Mouse (Mus musculus): ENCODE measurements at regions not wholly inside any gene's neighbourhood (a gene's known extent, or its start where the extent isn't known, plus 50 kb on each side); places are given as distances from the start of the nearest gene placed in this dataset.

- Histone ChIP-seq H3K4me2 (ENCODE audit: insufficient read depth, low read depth, poor library complexity, severe bottlenecking) (no peak overlapping the region), H3K9ac (ENCODE audit: insufficient read depth, low read depth) (no peak overlapping the region), H3K79me2 (replicated peaks; ENCODE audit: control insufficient read depth, extremely low read depth, insufficient read depth, poor library complexity, severe bottlenecking) (no peaks in the 10 kb centered on the region), H3K4me1 (ENCODE audit: control insufficient read depth in 1 of 2, insufficient read depth in 2 of 2) (peaks cover 4 to 12% of the 10 kb centered on the region in 2 experiments; a peak in 3 of 4 replicates), H3K4me3 (replicated peaks in 1 of 3; ENCODE audit: low read depth in 2 of 3, low read length in 2 of 3, poor library complexity in 1 of 3) (no peak overlapping the region), H3K9me3 (replicated peaks; ENCODE audit: low read length) (no peaks in the 10 kb centered on the region), H3K27me3 (replicated peaks) (peaks cover 4% of the 10 kb centered on the region), H3K36me3 (replicated peaks in 1 of 2; ENCODE audit: control insufficient read depth in 1 of 2, insufficient read depth in 1 of 2, low read length in 1 of 2) (no peaks in the 10 kb centered on the region), H3K27ac (ENCODE audit: insufficient read depth, low read depth) (no peak overlapping the region)
- in situ Hi-C loops (cut with MboI; ENCODE audit: low pct_ligation_motif_present, low pct_unique_long_range_greater_than_20kb, low sequenced_read_pairs), result loop anchor here (5.0 kb wide), 1 partner anchor 68 kb away; no protein-coding TSS in a partner anchor
- dilution Hi-C loops (cut with MboI; ENCODE audit: extremely low pct_ligation_motif_present, extremely low pct_unique_long_range_greater_than_20kb, low sequenced_read_pairs), result no loop called here
- DNase-seq (ENCODE audit: extremely low read depth), result no peak
- TF ChIP-seq TCF12 (IDR thresholded peaks at IDR 0.05; ENCODE audit: low read depth, low read length), result no peak
- no peak for TF ChIP-seq MAFK (IDR thresholded peaks at IDR 0.05; ENCODE audit: insufficient replicate concordance, low read length)
- TF ChIP-seq HCFC1 (IDR thresholded peaks at IDR 0.05; ENCODE audit: low read depth, low read length), result no peak
- TF ChIP-seq MXI1 (IDR thresholded peaks at IDR 0.05; ENCODE audit: low read depth, low read length), result no peak
- TF ChIP-seq EP300 (IDR thresholded peaks at IDR 0.05; ENCODE audit: low read length), result no peak
- no peak for TF ChIP-seq ETS1 (conservative IDR thresholded peaks at IDR 0.05; ENCODE audit: low read depth, low read length)
- TF ChIP-seq MAX (IDR thresholded peaks at IDR 0.05; ENCODE audit: low read length), result no peak
- no peak for TF ChIP-seq IRF4 (IDR thresholded peaks at IDR 0.05; ENCODE audit: low read depth, low read length)
- TF ChIP-seq CTCF (conservative IDR thresholded peaks at IDR 0.05 in 1 of 2, IDR thresholded peaks at IDR 0.05 in 1 of 2; ENCODE audit: low read depth in 2 of 2, low read length in 2 of 2), result no peak
- no peak for TF ChIP-seq USF1 (IDR thresholded peaks at IDR 0.05; ENCODE audit: low read depth, low read length)
Measured at GRCm38 (mm10) chr2:30724521-30724920, 78.9 kb downstream of the 1700001O22Rik start.

GRCm38 (mm10) chr2:30723059-30723587 lies 80.3 kb downstream of the 1700001O22Rik start:
- Histone ChIP-seq H3K27ac (ENCODE audit: insufficient read depth, low read depth) (no peak overlapping the region), H3K79me2 (replicated peaks; ENCODE audit: control insufficient read depth, extremely low read depth, insufficient read depth, poor library complexity, severe bottlenecking) (no peaks in the 10 kb centered on the region), H3K36me3 (replicated peaks in 1 of 2; ENCODE audit: control insufficient read depth in 1 of 2, insufficient read depth in 1 of 2, low read length in 1 of 2) (no peaks in the 10 kb centered on the region), H3K4me1 (ENCODE audit: control insufficient read depth in 1 of 2, insufficient read depth in 2 of 2) (peaks cover 10 to 20% of the 10 kb centered on the region in 2 experiments), H3K27me3 (replicated peaks) (peaks cover 8% of the 10 kb centered on the region), H3K4me2 (ENCODE audit: insufficient read depth, low read depth, poor library complexity, severe bottlenecking) (no peak overlapping the region), H3K9ac (ENCODE audit: insufficient read depth, low read depth) (no peak overlapping the region), H3K4me3 (replicated peaks in 1 of 3; ENCODE audit: low read depth in 2 of 3, low read length in 2 of 3, poor library complexity in 1 of 3) (no peak overlapping the region), H3K9me3 (replicated peaks; ENCODE audit: low read length) (no peaks in the 10 kb centered on the region)
- dilution Hi-C loops (cut with MboI; ENCODE audit: extremely low pct_ligation_motif_present, extremely low pct_unique_long_range_greater_than_20kb, low sequenced_read_pairs), result no loop called here
- in situ Hi-C loops (cut with MboI; ENCODE audit: low pct_ligation_motif_present, low pct_unique_long_range_greater_than_20kb, low sequenced_read_pairs), result loop anchor here (5.0 kb wide), 1 partner anchor 69 kb away; no protein-coding TSS in a partner anchor
- peak; percentile 55 for TF ChIP-seq JUND (conservative IDR thresholded peaks at IDR 0.05; ENCODE audit: low read depth, low read length)
- TF ChIP-seq TBP (conservative IDR thresholded peaks at IDR 0.05; ENCODE audit: low read depth, low read length), result no peak
- 0 out of 2 replicates have a peak, but pooled peaks have one; percentile 25 for TF ChIP-seq BHLHE40 (IDR thresholded peaks at IDR 0.05; ENCODE audit: low read depth, low read length)
- TF ChIP-seq MAZ (IDR thresholded peaks at IDR 0.05; ENCODE audit: low read depth, low read length), result no peak
- TF ChIP-seq IRF4 (IDR thresholded peaks at IDR 0.05; ENCODE audit: low read depth, low read length), result peak; percentile 87
- TF ChIP-seq JUN (IDR thresholded peaks at IDR 0.05; ENCODE audit: insufficient read depth, low read depth, low read length), result peak; percentile 15; the same call in 1 of the 2 replicates
- no peak for TF ChIP-seq POLR2A (IDR thresholded peaks at IDR 0.05; ENCODE audit: low read depth, low read length)
- peak; percentile 30; the same call in 1 of the 2 replicates for TF ChIP-seq EP300 (IDR thresholded peaks at IDR 0.05; ENCODE audit: low read length)
- peak; percentile 63 for DNase-seq (ENCODE audit: extremely low read depth)

Measured in CH12.LX (cell line).